Mouse (Mus musculus): ENCODE data around the gene Lrrc4.

DNA sequence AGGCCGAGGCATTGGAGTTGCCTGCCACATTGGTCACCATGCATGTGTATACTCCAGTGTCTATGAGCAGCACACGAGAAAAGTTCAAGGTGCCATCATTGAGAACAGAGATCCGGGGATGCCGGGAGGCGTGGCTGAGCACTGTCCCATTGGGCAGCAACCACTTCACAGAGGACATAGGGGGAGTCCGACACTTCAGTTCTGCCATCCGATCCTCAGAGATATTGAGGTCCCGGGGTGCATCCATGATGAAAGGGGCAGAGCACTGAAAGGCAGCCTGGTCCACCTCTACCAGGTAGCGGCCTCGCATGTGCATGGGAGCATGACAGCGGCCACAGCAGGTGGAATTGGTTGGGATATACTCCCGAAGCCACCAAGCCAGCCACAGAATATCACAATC, 1.2 kb downstream of the Lrrc4 start:
- TF ChIP-seq CTCF (IDR thresholded peaks at IDR 0.05; ENCODE audit: insufficient read depth, low read length): no peak
- no peak for TF ChIP-seq POLR2A (IDR thresholded peaks at IDR 0.05; ENCODE audit: borderline replicate concordance, extremely low read depth, low read depth, low read length)
